Mouse (Mus musculus) G1E (cell line): ENCODE measurements around the gene Olfr401. TPM values are rescaled to one million over a fixed set of nuclear protein-coding genes. Genes with fewer than 3 reads are reported as not detected.

Experiments
- ATAC-seq: 2 replicates; pipeline ENCODE4 v1.8.0; 2016; ENCODE audit warnings: mild to moderate bottlenecking; ENCODE audit not compliant: insufficient number of reproducible peaks, poor library complexity, low FRiP score, severe bottlenecking; ENCODE audit errors: extremely low read depth
- DNase-seq: peaks from one replicate; pipeline ENCODE4 v3.0.0; 2012; ENCODE audit warnings: low spot score
- H3K27me3 ChIP-seq: 2 replicates; pipeline ENCODE4 v1.6.1; 2012; ENCODE audit warnings: mild to moderate bottlenecking, low read length, inconsistent platforms; ENCODE audit not compliant: insufficient read depth
- H3K36me3 ChIP-seq: replicated peaks from 2 replicates; pipeline ENCODE3; 2012; ENCODE audit warnings: mild to moderate bottlenecking, inconsistent platforms
- H3K4me1 ChIP-seq: 2 replicates; pipeline ENCODE4 v1.6.1; 2012; ENCODE audit warnings: low read depth, low read length, inconsistent platforms, mixed read lengths; ENCODE audit not compliant: insufficient read depth
- H3K4me3 ChIP-seq: 2 replicates; pipeline ENCODE4 v1.5.1; 2012; ENCODE audit warnings: low read depth, mild to moderate bottlenecking, inconsistent platforms, low read length, moderate library complexity, mixed read lengths
- H3K9me3 ChIP-seq: replicated peaks from 2 replicates; pipeline ENCODE4 v1.6.1; 2012; ENCODE audit warnings: inconsistent platforms
- CTCF ChIP-seq: IDR thresholded peaks from 2 replicates; pipeline ENCODE4 v1.5.1; 2012; ENCODE audit warnings: low read depth, low read length, inconsistent platforms, mixed read lengths
- GATA1 ChIP-seq: IDR thresholded peaks from 2 replicates; pipeline ENCODE4 v1.6.1; 2012; ENCODE audit warnings: borderline replicate concordance, low read length, inconsistent platforms, mixed read lengths
- GATA2 ChIP-seq: IDR thresholded peaks from 2 replicates; pipeline ENCODE4 v1.6.1; 2012; ENCODE audit warnings: low read depth, low read length, inconsistent platforms, borderline replicate concordance
- POLR2AphosphoS5 ChIP-seq: IDR thresholded peaks from 2 replicates; pipeline ENCODE4 v1.6.1; 2012; ENCODE audit warnings: low read depth, low read length, inconsistent platforms; ENCODE audit not compliant: insufficient replicate concordance
- TAL1 ChIP-seq: conservative IDR thresholded peaks from 2 replicates; pipeline ENCODE4 v1.6.1; 2012; ENCODE audit warnings: low read depth, low read length, inconsistent platforms, mixed read lengths
- polyA plus RNA-seq: library from polyadenylated mRNA; stranded (reverse); fragments of >175 nt; gene quantifications from 2 replicates; pipeline ENCODE4 v1.2.3, GENCODE M21; 2012
- total RNA-seq, 2 experiments: library from RNA; stranded (forward) in 1 of 2; stranded (reverse) in 1 of 2; fragments of 200-1000 nt in 1 of 2; fragments of >200 nt in 1 of 2; fragmentation: Nextera tagmentation in 1 of 2; gene quantifications; 2 replicates each; pipeline ENCODE4 v1.2.3; 2014 to 2017

Gene Olfr401
- total and polyA plus RNA-seq, 3 experiments, result not detected

GRCm38 (mm10) chr11:74153229-74153628, 39.7 kb downstream of the Olfr401 start, which contains the start of gene Olfr402:
Gene Olfr402, plus strand, starts transcription at chr11:74153529.
- ATAC-seq (no peak), DNase-seq (no peak)
- H3K4me1 ChIP-seq, result no peaks in the 10 kb centered on the region
- H3K9me3 ChIP-seq, result no peaks in the 10 kb centered on the region
- TF ChIP-seq GATA1, result no peak
- TF ChIP-seq CTCF, result no peak
- TF ChIP-seq TAL1, result no peak
- TF ChIP-seq POLR2AphosphoS5, result no peak
- H3K4me3 ChIP-seq, result no peak within 1 kb of the TSS
- H3K36me3 ChIP-seq, result no peaks in the 10 kb centered on the region
- no peaks in the 10 kb centered on the region for H3K27me3 ChIP-seq

GRCm38 (mm10) chr11:74168771-74169170, 55.3 kb downstream of the Olfr401 start:
- TF ChIP-seq GATA1 (no peak), CTCF (no peak), GATA2 (no peak), POLR2AphosphoS5 (no peak), TAL1 (no peak)
- DNase-seq, result no peak
- no peaks in the 10 kb centered on the region for H3K36me3 ChIP-seq
- no peak for ATAC-seq
- H3K4me1 ChIP-seq, result no peaks in the 10 kb centered on the region
- H3K27me3 ChIP-seq, result 0 out of 2 replicates have a peak, but pooled peaks cover 4% of the 10 kb centered on the region
- no peak overlapping the region for H3K4me3 ChIP-seq
- no peaks in the 10 kb centered on the region for H3K9me3 ChIP-seq

Other genes starting within 250 kb of the Olfr401 start
- gene Olfr394, start 222.9 kb upstream of the Olfr401 start, total RNA-seq (2014; fragmentation: Nextera tagmentation), result not detected in 2 replicates
- gene Olfr394, start 222.9 kb upstream of the Olfr401 start, total RNA-seq (2017), result under 0.01 and 0.05 TPM in 2 replicates
- gene Olfr394, start 222.9 kb upstream of the Olfr401 start, polyA plus RNA-seq, result not detected in 2 replicates
- gene Olfr395, start 204.4 kb upstream of the Olfr401 start, total RNA-seq (2014; fragmentation: Nextera tagmentation), result not detected in 2 replicates
- gene Olfr395, start 204.4 kb upstream of the Olfr401 start, total RNA-seq (2017), result under 0.01 and 0.27 TPM in 2 replicates
- not detected in 2 replicates for gene Olfr395, start 204.4 kb upstream of the Olfr401 start, polyA plus RNA-seq
- not detected in 2 replicates for gene Olfr23, start 177.0 kb upstream of the Olfr401 start, total RNA-seq (2014; fragmentation: Nextera tagmentation)
- 0.35 TPM in 1 of 2 replicates, not detected in the other for gene Olfr23, start 177.0 kb upstream of the Olfr401 start, total RNA-seq (2017)
- not detected in 2 replicates for gene Olfr23, start 177.0 kb upstream of the Olfr401 start, polyA plus RNA-seq
- not detected in 2 replicates for gene Olfr397, start 152.9 kb upstream of the Olfr401 start, total RNA-seq (2014; fragmentation: Nextera tagmentation)
- gene Olfr397, start 152.9 kb upstream of the Olfr401 start, total RNA-seq (2017), result 0.05 and 0.12 TPM in 2 replicates
- gene Olfr397, start 152.9 kb upstream of the Olfr401 start, polyA plus RNA-seq, result not detected in 2 replicates
- gene Olfr398, start 123.3 kb upstream of the Olfr401 start, total RNA-seq (2014; fragmentation: Nextera tagmentation), result not detected in 2 replicates
- gene Olfr398, start 123.3 kb upstream of the Olfr401 start, total RNA-seq (2017), result under 0.01 and 0.22 TPM in 2 replicates
- gene Olfr398, start 123.3 kb upstream of the Olfr401 start, polyA plus RNA-seq, result not detected in 2 replicates
- not detected in 2 replicates for gene Olfr139, start 57.2 kb upstream of the Olfr401 start, total RNA-seq (2014; fragmentation: Nextera tagmentation)
- gene Olfr139, start 57.2 kb upstream of the Olfr401 start, total RNA-seq (2017), result 0.16 and 0.23 TPM in 2 replicates
- not detected in 2 replicates for gene Olfr139, start 57.2 kb upstream of the Olfr401 start, polyA plus RNA-seq
- not detected in 2 replicates for gene Olfr399, start 57.1 kb upstream of the Olfr401 start, total RNA-seq (2014; fragmentation: Nextera tagmentation)
- gene Olfr399, start 57.1 kb upstream of the Olfr401 start, total RNA-seq (2017), result 0.05 TPM in 1 of 2 replicates, not detected in the other
- gene Olfr399, start 57.1 kb upstream of the Olfr401 start, polyA plus RNA-seq, result not detected in 2 replicates
- gene Zfp616, start 43.8 kb upstream of the Olfr401 start, total RNA-seq (2014; fragmentation: Nextera tagmentation), result not detected in 2 replicates
- gene Zfp616, start 43.8 kb upstream of the Olfr401 start, total RNA-seq (2017), result 0.05 and 0.12 TPM in 2 replicates
- not detected in 2 replicates for gene Zfp616, start 43.8 kb upstream of the Olfr401 start, polyA plus RNA-seq
- not detected in 2 replicates for gene Olfr402, start 39.8 kb downstream of the Olfr401 start, total RNA-seq (2014; fragmentation: Nextera tagmentation)
- 0.11 TPM in 1 of 2 replicates, not detected in the other for gene Olfr402, start 39.8 kb downstream of the Olfr401 start, total RNA-seq (2017)
- not detected in 2 replicates for gene Olfr402, start 39.8 kb downstream of the Olfr401 start, polyA plus RNA-seq
- not detected in 2 replicates for gene Olfr403, start 72.5 kb downstream of the Olfr401 start, total RNA-seq (2014; fragmentation: Nextera tagmentation)
- gene Olfr403, start 72.5 kb downstream of the Olfr401 start, total RNA-seq (2017), result 0.23 and 0.55 TPM in 2 replicates
- not detected in 2 replicates for gene Olfr403, start 72.5 kb downstream of the Olfr401 start, polyA plus RNA-seq
- gene Olfr43, start 97.7 kb downstream of the Olfr401 start, total RNA-seq (2014; fragmentation: Nextera tagmentation), result not detected in 2 replicates
- gene Olfr43, start 97.7 kb downstream of the Olfr401 start, total RNA-seq (2017), result 0.05 TPM in 1 of 2 replicates, not detected in the other
- gene Olfr43, start 97.7 kb downstream of the Olfr401 start, polyA plus RNA-seq, result not detected in 2 replicates
- not detected in 2 replicates for gene Olfr406, start 146.1 kb downstream of the Olfr401 start, total RNA-seq (2014; fragmentation: Nextera tagmentation)
- gene Olfr406, start 146.1 kb downstream of the Olfr401 start, total RNA-seq (2017), result not detected in 2 replicates
- gene Olfr406, start 146.1 kb downstream of the Olfr401 start, polyA plus RNA-seq, result not detected in 2 replicates
- not detected in 2 replicates for gene Olfr59, start 170.0 kb downstream of the Olfr401 start, total RNA-seq (2014; fragmentation: Nextera tagmentation)
- 0.11 TPM in 1 of 2 replicates, not detected in the other for gene Olfr59, start 170.0 kb downstream of the Olfr401 start, total RNA-seq (2017)
- gene Olfr59, start 170.0 kb downstream of the Olfr401 start, polyA plus RNA-seq, result not detected in 2 replicates
- gene Olfr410, start 224.3 kb downstream of the Olfr401 start, total RNA-seq (2014; fragmentation: Nextera tagmentation), result not detected in 2 replicates
- under 0.01 and 0.11 TPM in 2 replicates for gene Olfr410, start 224.3 kb downstream of the Olfr401 start, total RNA-seq (2017)
- gene Olfr410, start 224.3 kb downstream of the Olfr401 start, polyA plus RNA-seq, result not detected in 2 replicates
- not detected in 2 replicates for gene Olfr411, start 238.9 kb downstream of the Olfr401 start, total RNA-seq (2014; fragmentation: Nextera tagmentation)
- 0.22 TPM in 1 of 2 replicates, not detected in the other for gene Olfr411, start 238.9 kb downstream of the Olfr401 start, total RNA-seq (2017)
- not detected in 2 replicates for gene Olfr411, start 238.9 kb downstream of the Olfr401 start, polyA plus RNA-seq
- gene Olfr412, start 248.4 kb downstream of the Olfr401 start, total RNA-seq (2014; fragmentation: Nextera tagmentation), result not detected in 2 replicates
- 0.12 and 0.22 TPM in 2 replicates for gene Olfr412, start 248.4 kb downstream of the Olfr401 start, total RNA-seq (2017)
- gene Olfr412, start 248.4 kb downstream of the Olfr401 start, polyA plus RNA-seq, result not detected in 2 replicates